Mouse (Mus musculus) G1E (cell line): ENCODE measurements around the gene Stra6l.

Experiments
- CTCF ChIP-seq: IDR thresholded peaks from 2 replicates; pipeline ENCODE4 v1.5.1; 2012; ENCODE audit warnings: low read depth, low read length, inconsistent platforms, mixed read lengths
- GATA2 ChIP-seq: IDR thresholded peaks from 2 replicates; pipeline ENCODE4 v1.6.1; 2012; ENCODE audit warnings: low read depth, low read length, inconsistent platforms, borderline replicate concordance

- no peak for TF ChIP-seq CTCF
- TF ChIP-seq GATA2, result no peak
Observed at GRCm38 (mm10) chr4:45883250-45883649, 34.8 kb downstream of the Stra6l start.
